In genomic region chr10:23348893-23349391, GRCm38 (mm10) we compare ENCODE assay signal across 8 mouse cellular contexts. TPM values are rescaled to one million over a fixed set of nuclear protein-coding genes. Genes with fewer than 3 reads are reported as not detected.
DNase-seq lines count a peak whose midpoint lies in the region; ATAC-seq and TF ChIP-seq lines count a peak whose summit lies in the region.

No protein-coding gene starts in this region.

- no peak overlapping the region for H3K27ac ChIP-seq in heart, postnatal 0 days (ENCODE audit: low read depth)
- H3K27ac ChIP-seq in liver, embryonic 14.5 days = no peak overlapping the region

- peak overlapping the region; percentile 69 for H3K4me3 ChIP-seq in heart, postnatal 0 days (ENCODE audit: low read depth, low read length)
- peak overlapping the region; percentile 7 to 12; a peak in 2 of 4 replicates for H3K4me3 ChIP-seq in liver, embryonic 14.5 days (ENCODE audit: insufficient read depth in 1 of 2, low read depth in 2 of 2, low read length in 2 of 2)

- peak overlapping the region; percentile 82 for H3K4me2 ChIP-seq in heart, postnatal 0 days (ENCODE audit: low read depth, low read length)
- peak overlapping the region; percentile 53 for H3K4me2 ChIP-seq in liver, embryonic 14.5 days (ENCODE audit: low read depth)

- TF ChIP-seq CTCF in heart, postnatal 0 days (IDR thresholded peaks at IDR 0.05; ENCODE audit: low read depth) = no peak
- no peak for TF ChIP-seq CTCF in liver, embryonic 14.5 days (IDR thresholded peaks at IDR 0.05; ENCODE audit: low read depth)

- H3K4me1 ChIP-seq in heart, postnatal 0 days (ENCODE audit: control insufficient read depth, insufficient read depth) = 0 out of 2 replicates have a peak, but pooled peaks cover 3% of the 10 kb centered on the region
- H3K4me1 ChIP-seq in liver, embryonic 14.5 days (replicated peaks; ENCODE audit: control insufficient read depth in 2 of 2, insufficient read depth in 2 of 2, low read length in 1 of 2) = no peaks in the 10 kb centered on the region

- no peak for DNase-seq in frontal cortex, postnatal 14 days (ENCODE audit: low spot score in 2 of 2)
- DNase-seq in urinary bladder, adult 2 months (ENCODE audit: low spot score) = peak; percentile 20
- no peak for DNase-seq in urinary bladder, adult 18-20 months (ENCODE audit: low spot score in 2 of 2)
- no peak for DNase-seq in heart, postnatal 0 days (ENCODE audit: low spot score)
- no peak for DNase-seq in liver, embryonic 14.5 days (ENCODE audit: low read depth in 3 of 3, low spot score in 3 of 3)
- DNase-seq in thymus, postnatal 0 days (ENCODE audit: low spot score) = no peak
- no peak for DNase-seq in thymus, postnatal 10 days (ENCODE audit: low spot score in 2 of 2)

- ATAC-seq in frontal cortex, adult (ENCODE audit: low TSS enrichment) = 0 out of 2 replicates have a peak, but pooled peaks have one; percentile 22
- ATAC-seq in heart, postnatal 0 days (ENCODE audit: insufficient read depth, low read depth) = no peak
- ATAC-seq in liver, embryonic 14.5 days (ENCODE audit: insufficient read depth) = no peak

- no peaks in the 10 kb centered on the region for H3K9me3 ChIP-seq in heart, postnatal 0 days (replicated peaks; ENCODE audit: control insufficient read depth, low read length)
- H3K9me3 ChIP-seq in liver, embryonic 14.5 days (ENCODE audit: control insufficient read depth, low read length) = no peaks in the 10 kb centered on the region

- H3K9ac ChIP-seq in heart, postnatal 0 days (replicated peaks; ENCODE audit: low read depth, low read length) = no peak overlapping the region; the same call in 1 of the 2 replicates
- no peak overlapping the region for H3K9ac ChIP-seq in liver, embryonic 14.5 days (replicated peaks)

- TF ChIP-seq EP300 in heart, postnatal 0 days (IDR thresholded peaks at IDR 0.05; ENCODE audit: low read depth) = no peak
- TF ChIP-seq EP300 in liver, embryonic 14.5 days (IDR thresholded peaks at IDR 0.05; ENCODE audit: low read depth) = no peak

- no peaks in the 10 kb centered on the region for H3K36me3 ChIP-seq in heart, postnatal 0 days (replicated peaks; ENCODE audit: control insufficient read depth, insufficient read depth, low read length)
- H3K36me3 ChIP-seq in liver, embryonic 14.5 days (replicated peaks; ENCODE audit: control insufficient read depth, insufficient read depth, low read depth) = no peaks in the 10 kb centered on the region

- WGBS in heart, postnatal 0 days = 2% methylated on average over 22 of the region's 22 CpGs
- WGBS in liver, embryonic 14.5 days (ENCODE audit: insufficient replicate concordance) = 1% methylated on average over 22 of the region's 22 CpGs

- peaks cover 51% of the 10 kb centered on the region for H3K27me3 ChIP-seq in heart, postnatal 0 days (ENCODE audit: control insufficient read depth, insufficient read depth, low read length)
- peaks cover 44% of the 10 kb centered on the region for H3K27me3 ChIP-seq in liver, embryonic 14.5 days (ENCODE audit: control insufficient read depth, insufficient read depth, low read length)

RNA-seq across cellular contexts. Expression of gene Eya4, which starts 1.6 kb away (rescaled TPM):
- 6.1 and 6.5 TPM in 2 replicates for polyA plus RNA-seq in urinary bladder, adult 2 months (2012; rRNA removed)
- total RNA-seq in heart, postnatal 0 days (2014; rRNA removed; ENCODE audit: low replicate concordance) = 0.54 and 0.57 TPM in 2 replicates
- polyA plus RNA-seq in heart, postnatal 0 days (2015; fragmentation: Nextera tagmentation; extraction: Ambion mirVana) = 0.19 and 0.21 TPM in 2 replicates
- polyA plus RNA-seq in liver, embryonic 14.5 days (2012; rRNA removed) = 0.15 and 0.19 TPM in 2 replicates
- 0.13 and 0.35 TPM in 2 replicates for polyA plus RNA-seq in liver, embryonic 14.5 days (2014; fragmentation: Nextera tagmentation; extraction: Ambion mirVana)
- 3.4 and 3.8 TPM in 2 replicates for polyA plus RNA-seq in thymus, postnatal 0 days (2015; fragmentation: Nextera tagmentation; extraction: Ambion mirVana)
